Mouse (Mus musculus): Measurements from ENCODE around the gene Rsph14.

Gene Rsph14

GRCm38 (mm10) chr10:75032395-75032794, at the start of gene Rsph14:
Rsph14 (minus strand) TSS chr10:75032586.
- CTCF ChIA-PET, result interaction anchor here in 2 of 4 experiments (0.5 kb wide), 2 partner anchors 16 to 569 kb away, joined by 3 to 4 read pairs; no protein-coding TSS in a partner anchor
- POLR2A ChIA-PET, result interaction anchor here in 1 of 4 experiments (0.6 kb wide), 1 partner anchor 27 kb away, joined by 5 read pairs; no protein-coding TSS in a partner anchor

GRCm38 (mm10) chr10:75078174-75079128, 46.1 kb upstream of the Rsph14 start:
- CTCF ChIA-PET, result no interaction called here
- POLR2A ChIA-PET, result interaction anchor here in 1 of 4 experiments (1.0 kb wide), 1 partner anchor 14 kb away, joined by 5 read pairs; no protein-coding TSS in a partner anchor

GRCm38 (mm10) chr10:75075665-75076064, 43.3 kb upstream of the Rsph14 start:
- ChIA-PET CTCF (interaction anchor here in 1 of 4 experiments (0.7 to 1.1 kb wide), 2 partner anchors 16 to 76 kb away, joined by 3 read pairs; no protein-coding TSS in a partner anchor), POLR2A (interaction anchor here in 2 of 4 experiments (0.6 to 0.7 kb wide), 2 partner anchors 76 to 139 kb away, joined by 3 read pairs; no protein-coding TSS in a partner anchor)

GRCm38 (mm10) chr10:75070281-75070976, 38.0 kb upstream of the Rsph14 start:
- POLR2A ChIA-PET, result interaction anchor here in 2 of 4 experiments (0.6 to 2.0 kb wide), 5 partner anchors 14 to 60 kb away, joined by 3 to 7 read pairs (median 3); no protein-coding TSS in a partner anchor

GRCm38 (mm10) chr10:75068624-75069328, 36.4 kb upstream of the Rsph14 start:
- POLR2A ChIA-PET, result interaction anchor here in 1 of 4 experiments (2.0 kb wide), 1 partner anchor 16 kb away, joined by 7 read pairs; no protein-coding TSS in a partner anchor
- CTCF ChIA-PET, result interaction anchor here in 2 of 4 experiments (1.6 to 1.7 kb wide), 2 partner anchors 82 kb away, joined by 4 read pairs; no protein-coding TSS in a partner anchor

More at GRCm38 (mm10) chr10:75070281-75070976, 38.0 kb upstream of the Rsph14 start:
- CTCF ChIA-PET, result interaction anchor here in 2 of 4 experiments (0.6 to 2.4 kb wide), 3 partner anchors 13 to 81 kb away, joined by 3 to 8 read pairs (median 4); no protein-coding TSS in a partner anchor

GRCm38 (mm10) chr10:75068086-75068485, 35.7 kb upstream of the Rsph14 start:
- ChIA-PET POLR2A (no interaction called here), CTCF (interaction anchor here in 2 of 4 experiments (1.6 to 1.7 kb wide), 2 partner anchors 83 kb away, joined by 4 read pairs; no protein-coding TSS in a partner anchor)

- ChIA-PET POLR2A (no interaction called here), CTCF (interaction anchor here in 1 of 4 experiments (1.7 kb wide), 1 partner anchor 84 kb away, joined by 4 read pairs; no protein-coding TSS in a partner anchor)
These were observed 35.1 kb upstream of the Rsph14 start for GRCm38 (mm10) chr10:75067446-75067845.

GRCm38 (mm10) chr10:75065691-75066090, 33.3 kb upstream of the Rsph14 start:
- CTCF ChIA-PET, result interaction anchor here in 2 of 4 experiments (1.1 kb wide), 2 partner anchors 86 kb away, joined by 3 to 4 read pairs; no protein-coding TSS in a partner anchor
- POLR2A ChIA-PET, result no interaction called here

GRCm38 (mm10) chr10:75063301-75063965, 31.0 kb upstream of the Rsph14 start:
- ChIA-PET POLR2A (interaction anchor here in 1 of 4 experiments (0.6 to 1.1 kb wide), 3 partner anchors 19 to 701 kb away, joined by 3 to 6 read pairs (median 3); partner anchors contain the start of gene Cabin1), CTCF (interaction anchor here in 1 of 4 experiments (1.0 to 1.4 kb wide), 2 partner anchors 87 to 88 kb away, joined by 3 read pairs; no protein-coding TSS in a partner anchor)

GRCm38 (mm10) chr10:75062621-75063020, 30.2 kb upstream of the Rsph14 start:
- CTCF ChIA-PET, result interaction anchor here in 1 of 4 experiments (1.4 kb wide), 1 partner anchor 88 kb away, joined by 3 read pairs; no protein-coding TSS in a partner anchor

GRCm38 (mm10) chr10:75062189-75062561, 29.8 kb upstream of the Rsph14 start:
- ChIA-PET CTCF (no interaction called here), POLR2A (no interaction called here)

More at GRCm38 (mm10) chr10:75062621-75063020, 30.2 kb upstream of the Rsph14 start:
- POLR2A ChIA-PET, result no interaction called here

- ChIA-PET POLR2A (interaction anchor here in 1 of 4 experiments (1.1 to 1.2 kb wide), 2 partner anchors 24 to 57 kb away, joined by 3 to 4 read pairs; no protein-coding TSS in a partner anchor), CTCF (interaction anchor here (1.0 to 6.6 kb wide), 5 partner anchors 90 to 99 kb away, joined by 4 to 68 read pairs (median 29); no protein-coding TSS in a partner anchor)
These were observed 29.2 kb upstream of the Rsph14 start for GRCm38 (mm10) chr10:75061341-75062188.

GRCm38 (mm10) chr10:75060843-75061235, 28.5 kb upstream of the Rsph14 start:
- CTCF ChIA-PET, result interaction anchor here (1.0 to 6.6 kb wide), 5 partner anchors 90 to 100 kb away, joined by 4 to 68 read pairs (median 29); no protein-coding TSS in a partner anchor
- POLR2A ChIA-PET, result interaction anchor here in 2 of 4 experiments (0.7 to 1.8 kb wide), 4 partner anchors 19 to 75 kb away, joined by 3 to 5 read pairs (median 4); no protein-coding TSS in a partner anchor

GRCm38 (mm10) chr10:75060217-75060842, 27.9 kb upstream of the Rsph14 start, which contains the start of gene Bcr:
Bcr (plus strand) TSS chr10:75060592.
- ChIA-PET CTCF (interaction anchor here (0.5 to 6.6 kb wide), 10 partner anchors 86 to 891 kb away, joined by 3 to 68 read pairs (median 4); no protein-coding TSS in a partner anchor), POLR2A (interaction anchor here in 3 of 4 experiments (0.6 to 2.7 kb wide), 13 partner anchors 11 to 152 kb away, joined by 3 to 14 read pairs (median 3); partner anchors contain the start of genes Gnaz (in 1 of the 3) and Specc1l (in 1 of the 3))

- ChIA-PET CTCF (interaction anchor here (0.5 to 6.6 kb wide), 20 partner anchors 10 to 1376 kb away, joined by 3 to 68 read pairs (median 4); partner anchors contain the start of gene Rab36 (in 1 of the 4)), POLR2A (interaction anchor here in 3 of 4 experiments (0.6 to 2.7 kb wide), 14 partner anchors 10 to 1836 kb away, joined by 3 to 14 read pairs (median 4); partner anchors contain the start of genes Gnaz (in 1 of the 3) and Rsph14 (in 1 of the 3))
These were observed 27.0 kb upstream of the Rsph14 start for GRCm38 (mm10) chr10:75059396-75059795.

All from embryonic stem cell, embryonic (primary cell).